Mouse (Mus musculus) splenic B cell, adult 2 months (primary cell): ENCODE measurements around the gene Sparc.

Source experiments
- DNase-seq: peaks from one replicate; pipeline ENCODE4 v3.0.0-alpha.2; 2011; ENCODE audit warnings: low read depth, low spot score
- H3K27me3 ChIP-seq: 2 replicates; pipeline ENCODE4 v1.6.1; 2012; ENCODE audit warnings: mild to moderate bottlenecking, low read length, moderate library complexity, mixed read lengths; ENCODE audit not compliant: control insufficient read depth, poor library complexity, insufficient read depth, severe bottlenecking
- H3K36me3 ChIP-seq: 2 replicates; pipeline ENCODE4 v1.6.1; 2012; ENCODE audit warnings: mild to moderate bottlenecking, low read length, moderate library complexity, mixed read lengths; ENCODE audit not compliant: control insufficient read depth, poor library complexity, insufficient read depth, severe bottlenecking

Gene Sparc

DNA sequence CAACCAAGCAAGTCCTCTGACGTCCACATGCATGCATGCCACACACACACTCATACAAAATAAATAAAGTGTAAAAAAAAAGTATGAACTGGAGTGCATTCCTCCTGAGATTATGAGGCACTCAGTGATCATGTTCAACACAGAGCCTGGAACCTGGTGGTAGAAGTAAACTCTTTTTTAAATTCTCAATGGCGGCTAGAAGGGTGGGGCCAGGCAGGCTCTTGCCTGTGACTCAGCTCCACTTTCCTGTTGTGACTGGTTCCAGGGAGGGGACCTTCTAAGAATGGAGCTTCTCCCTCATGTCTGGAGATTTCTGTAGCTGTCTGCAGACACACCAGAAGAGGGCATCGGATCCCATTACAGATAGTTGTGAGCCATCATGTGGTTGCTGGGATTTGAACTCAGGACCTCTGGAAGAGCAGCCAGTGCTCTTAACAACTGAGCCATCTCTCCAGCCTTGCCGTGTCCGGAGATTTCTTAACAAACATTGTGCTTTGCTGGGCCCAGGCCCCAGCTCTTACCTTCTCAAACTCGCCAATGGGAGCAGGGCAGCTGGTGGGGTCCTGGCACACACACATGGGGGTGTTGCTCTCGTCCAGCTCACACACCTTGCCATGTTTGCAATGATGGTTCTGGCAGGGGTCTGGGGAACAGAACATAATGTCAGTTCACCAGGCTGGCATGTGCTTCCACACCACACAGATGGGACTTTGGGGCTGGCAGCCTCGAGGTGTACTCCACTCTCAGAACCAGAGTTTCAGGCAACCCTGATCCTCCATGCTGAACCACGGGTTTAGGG lies 18.1 kb downstream of the Sparc start:
- Histone ChIP-seq H3K27me3 (no peaks in the 10 kb centered on the region; the same call in 1 of the 2 replicates), H3K36me3 (no peaks in the 10 kb centered on the region)
- no peak for DNase-seq

DNA sequence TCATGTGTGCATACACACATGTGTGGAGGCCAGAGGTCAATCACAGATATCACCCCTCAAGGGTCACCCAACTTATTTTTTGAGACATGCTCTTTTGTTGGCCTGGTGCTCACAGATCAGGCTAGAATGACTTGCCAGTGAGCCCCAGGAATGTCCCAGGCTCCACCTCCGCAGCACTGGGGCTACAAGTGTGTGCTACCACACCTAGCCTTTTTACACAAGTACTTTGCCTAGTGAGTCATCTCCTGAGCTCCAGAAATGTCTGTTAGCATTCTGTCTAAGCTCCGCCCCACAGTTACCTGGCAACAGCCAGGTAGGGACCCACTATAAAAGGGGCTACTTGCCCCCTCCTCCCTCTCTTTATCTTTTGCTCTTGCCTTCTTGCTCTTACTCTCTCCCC lies 22.1 kb downstream of the Sparc start:
- no peak for DNase-seq
- Histone ChIP-seq H3K27me3 (no peaks in the 10 kb centered on the region), H3K36me3 (no peaks in the 10 kb centered on the region)

DNA sequence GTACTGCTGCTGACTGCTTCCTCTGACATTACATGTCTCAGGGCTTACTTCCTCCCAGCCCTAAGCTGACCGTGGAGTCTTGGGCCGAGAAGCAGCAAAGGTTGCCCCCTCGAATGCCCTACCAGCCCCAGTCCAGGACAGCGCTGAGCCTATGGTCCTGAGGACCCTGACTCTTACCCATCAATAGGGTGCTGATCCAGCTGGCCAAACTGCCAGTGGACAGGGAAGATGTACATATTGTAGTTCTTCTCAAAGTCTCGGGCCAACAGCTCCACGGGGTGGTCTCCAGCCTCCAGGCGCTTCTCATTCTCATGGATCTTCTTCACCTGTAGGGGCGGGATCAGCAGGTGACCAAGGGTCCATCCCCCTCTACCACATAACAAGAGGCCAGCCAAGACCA lies 24.6 kb downstream of the Sparc start:
- no peak for DNase-seq
- Histone ChIP-seq H3K27me3 (no peaks in the 10 kb centered on the region), H3K36me3 (no peaks in the 10 kb centered on the region)

DNA sequence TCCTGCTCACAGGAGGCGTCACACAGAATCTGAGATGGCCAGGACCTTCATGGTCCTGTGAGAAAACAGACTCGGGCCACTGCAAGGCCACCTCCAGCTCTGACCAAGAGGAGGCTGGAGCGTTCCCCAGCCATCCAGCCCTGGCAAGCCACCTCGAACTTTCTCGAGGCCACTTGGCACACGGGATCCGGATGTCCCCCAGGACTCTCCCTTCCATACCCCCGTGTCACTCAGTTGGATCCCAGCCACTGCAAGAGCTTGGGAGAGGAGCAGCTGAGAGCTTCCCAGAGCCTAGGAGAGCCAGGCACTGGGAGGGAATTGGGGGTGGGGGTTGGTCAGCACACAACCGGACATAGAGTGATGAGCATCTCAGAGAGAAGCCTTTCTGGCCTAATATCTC lies 25.5 kb downstream of the Sparc start:
- H3K36me3 ChIP-seq, result no peaks in the 10 kb centered on the region
- no peak for DNase-seq
- H3K27me3 ChIP-seq, result no peaks in the 10 kb centered on the region

DNA sequence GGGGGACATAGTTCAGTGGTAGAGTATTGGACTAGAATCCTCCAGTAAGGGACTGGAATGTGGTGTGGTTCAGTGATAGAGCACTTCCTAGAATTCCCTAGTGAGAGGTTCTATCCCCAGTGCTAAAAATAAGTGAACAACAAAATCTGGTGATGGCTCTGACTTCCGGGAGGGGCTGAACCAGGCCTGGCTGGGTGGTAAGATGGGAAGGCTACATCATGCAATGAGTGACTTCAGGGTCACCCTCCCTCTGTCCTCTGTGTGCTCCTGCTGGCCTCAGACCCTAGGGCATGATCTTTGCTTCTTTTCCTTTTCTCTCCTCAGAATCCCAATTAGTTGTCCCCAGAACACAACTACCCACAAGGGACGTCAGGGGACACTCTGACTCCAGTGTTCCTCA lies 25.9 kb downstream of the Sparc start:
- no peaks in the 10 kb centered on the region for H3K27me3 ChIP-seq
- DNase-seq, result no peak

DNA sequence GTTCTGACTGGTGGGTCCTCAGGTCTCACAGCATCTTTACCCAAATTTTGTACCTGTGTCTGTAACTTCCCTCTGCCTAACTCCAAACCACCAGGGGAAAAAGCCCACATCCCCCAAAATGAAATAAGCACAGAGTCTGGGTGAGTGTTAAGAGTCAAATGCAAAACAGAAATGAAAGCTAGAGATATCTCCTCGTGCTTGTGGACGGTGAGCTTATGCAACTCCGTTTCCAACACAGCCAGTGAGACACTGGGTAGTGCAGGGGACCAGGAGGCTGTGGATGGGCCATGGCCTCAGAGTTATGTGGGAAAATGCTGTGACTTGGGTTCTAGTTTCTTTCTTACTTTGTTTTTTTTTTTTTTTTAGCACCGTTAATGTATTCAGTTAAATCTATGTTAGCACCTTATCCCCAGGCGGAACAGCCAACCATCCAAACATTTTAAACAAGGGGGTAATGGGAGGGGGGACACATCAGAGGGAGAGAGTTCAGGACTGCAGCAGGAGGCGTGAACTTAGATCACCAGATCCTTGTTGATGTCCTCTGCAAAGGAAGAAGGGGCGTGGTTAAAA lies 27.8 kb downstream of the Sparc start:
- Histone ChIP-seq H3K36me3 (no peaks in the 10 kb centered on the region), H3K27me3 (no peaks in the 10 kb centered on the region)
- DNase-seq, result no peak

More for the DNA sequence above, 25.9 kb downstream of the Sparc start:
- H3K36me3 ChIP-seq, result no peaks in the 10 kb centered on the region

DNA sequence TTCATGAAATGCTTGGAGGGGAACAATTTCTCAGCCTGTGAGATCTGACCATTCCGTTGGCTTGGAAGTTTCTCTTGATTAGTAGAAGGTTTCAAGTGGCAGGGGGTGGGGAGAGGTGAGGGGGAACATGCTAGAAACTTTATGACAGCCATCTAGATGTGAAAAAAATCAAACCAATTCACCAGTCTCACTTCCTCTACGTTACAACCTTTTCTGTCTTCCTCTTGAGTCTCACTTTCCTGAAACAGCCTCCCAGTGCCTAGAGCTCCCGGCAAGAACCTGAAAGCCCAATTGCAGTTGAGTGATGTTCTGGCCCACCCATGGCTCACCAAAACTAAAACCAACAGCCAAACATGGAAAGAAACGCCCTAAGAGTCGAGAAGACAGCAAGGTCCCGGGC lies 28.4 kb downstream of the Sparc start:
- no peak for DNase-seq
- H3K27me3 ChIP-seq, result no peaks in the 10 kb centered on the region

DNA sequence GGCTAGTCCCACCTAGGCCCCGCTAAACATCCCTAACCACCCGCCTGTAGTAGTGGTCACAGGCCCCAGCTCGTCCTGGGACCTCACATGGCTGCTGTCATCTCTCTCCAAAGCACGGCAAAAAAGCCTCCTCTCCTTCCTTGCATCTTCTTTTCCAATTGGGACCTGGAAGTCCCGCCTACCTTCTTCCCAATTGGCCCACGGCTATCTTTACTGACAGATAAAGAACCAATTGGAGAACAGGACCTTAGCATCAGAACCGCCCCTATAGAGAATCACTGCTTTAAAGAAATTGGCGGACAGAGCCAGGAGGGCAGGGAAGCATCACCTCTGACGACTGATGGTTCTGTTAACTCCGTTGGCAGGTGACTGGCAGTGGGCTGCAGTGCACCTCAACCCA lies 30.5 kb downstream of the Sparc start:
- no peaks in the 10 kb centered on the region for H3K36me3 ChIP-seq
- no peak for DNase-seq
- H3K27me3 ChIP-seq, result no peaks in the 10 kb centered on the region

More for the DNA sequence above, 28.4 kb downstream of the Sparc start:
- H3K36me3 ChIP-seq, result no peaks in the 10 kb centered on the region

DNA sequence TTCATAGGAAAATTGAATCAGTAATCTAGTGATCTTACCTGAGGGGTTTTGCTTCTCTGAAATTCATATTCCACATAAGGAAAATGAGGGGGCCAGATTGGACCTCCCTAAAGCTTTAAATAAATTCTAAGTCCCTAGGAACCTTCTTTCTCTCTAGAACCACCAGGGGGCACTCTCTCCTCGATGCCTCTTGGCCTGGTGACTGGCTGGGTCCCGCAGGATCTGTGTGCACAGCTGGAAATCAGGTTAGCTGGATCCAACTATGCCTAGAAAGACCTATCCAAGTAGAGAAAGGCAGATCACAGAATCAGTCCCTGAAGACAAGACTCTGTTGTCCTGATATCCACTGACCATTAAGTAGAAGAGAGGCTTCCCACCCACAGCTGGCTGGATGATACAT lies 33.2 kb downstream of the Sparc start:
- H3K36me3 ChIP-seq, result no peaks in the 10 kb centered on the region
- DNase-seq, result peak; percentile 63
- H3K27me3 ChIP-seq, result no peaks in the 10 kb centered on the region

DNA sequence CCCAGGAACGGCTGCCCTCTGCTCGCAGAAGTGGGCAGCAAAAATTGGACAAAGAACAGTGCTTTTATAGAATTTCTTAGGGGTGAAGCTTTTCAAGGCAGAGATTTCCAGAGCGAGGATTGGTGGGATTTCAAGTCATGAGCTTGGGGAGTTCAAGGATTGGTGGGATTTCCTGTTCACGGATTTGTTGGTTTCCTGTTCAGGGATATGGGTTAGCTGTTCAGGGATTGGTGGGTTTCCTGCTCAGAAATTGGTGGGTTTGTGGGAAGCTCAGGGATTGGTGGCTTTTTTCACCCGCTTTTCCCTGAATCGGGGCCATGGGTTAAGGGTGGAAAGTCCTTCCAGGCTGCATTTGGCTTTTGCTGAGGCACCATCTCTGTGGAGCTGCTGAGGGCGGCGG lies 35.4 kb downstream of the Sparc start:
- no peak for DNase-seq
- Histone ChIP-seq H3K27me3 (no peaks in the 10 kb centered on the region), H3K36me3 (no peaks in the 10 kb centered on the region)

DNA sequence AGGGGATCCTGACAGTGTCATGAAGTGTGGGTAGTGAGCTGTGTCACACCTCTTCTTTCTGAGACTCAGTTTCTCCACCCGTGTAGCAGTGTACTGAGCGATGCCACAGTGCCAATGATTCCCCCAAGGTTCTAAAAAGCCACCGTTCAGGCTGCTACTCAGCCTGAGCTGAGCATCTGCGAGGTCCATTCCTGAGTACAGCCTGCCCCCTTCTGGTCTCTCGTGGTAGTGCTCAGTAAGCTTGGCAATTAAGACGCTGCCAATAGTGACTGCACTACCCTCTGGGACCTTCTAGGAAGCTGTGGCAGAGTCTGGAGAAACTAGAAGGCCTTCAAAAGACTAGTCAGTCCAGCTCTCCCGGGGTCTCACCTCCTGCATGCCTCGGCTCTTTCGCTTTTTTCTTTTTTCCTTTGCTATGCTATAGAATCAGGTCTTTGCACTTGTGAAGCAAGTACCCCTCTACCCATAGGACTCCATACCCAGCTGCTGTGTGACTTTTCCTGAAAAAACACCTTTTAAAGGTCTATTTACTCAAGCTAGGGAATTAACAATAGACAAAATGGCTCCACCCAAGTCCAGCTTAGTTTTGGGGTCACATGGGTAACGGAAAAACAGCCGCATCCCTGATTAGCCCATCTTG lies 36.4 kb downstream of the Sparc start:
- Histone ChIP-seq H3K36me3 (no peaks in the 10 kb centered on the region), H3K27me3 (no peaks in the 10 kb centered on the region)
- DNase-seq, result peak; percentile 83

DNA sequence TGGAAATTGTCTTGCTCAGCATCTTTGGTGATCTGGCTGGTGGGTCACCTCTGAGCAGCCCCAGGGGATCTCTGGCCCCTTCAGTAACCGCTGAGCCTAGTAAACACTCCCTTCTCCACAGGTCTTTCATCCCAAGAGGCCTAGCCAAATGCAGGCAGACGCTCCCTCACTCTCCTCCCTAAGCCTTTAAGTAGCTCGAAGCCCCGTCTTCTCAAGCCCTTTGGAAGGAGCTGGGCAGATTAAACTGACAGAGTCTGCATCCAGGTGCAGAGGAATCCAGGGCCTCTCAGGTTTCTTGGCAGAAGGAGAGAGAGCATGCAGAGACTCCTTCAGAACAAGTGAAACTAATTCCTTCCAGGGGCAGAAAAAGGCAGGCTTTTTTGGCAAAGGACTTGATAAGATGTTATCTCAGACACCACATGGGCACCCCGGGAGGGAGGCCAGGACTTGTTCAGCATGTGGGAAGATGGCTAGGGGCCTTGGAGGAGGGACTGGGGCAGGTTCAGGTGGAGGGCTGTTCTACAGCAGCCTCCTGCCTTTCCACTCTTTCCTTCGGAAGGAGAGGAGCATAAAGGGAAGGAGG lies 39.4 kb downstream of the Sparc start:
- Histone ChIP-seq H3K36me3 (no peaks in the 10 kb centered on the region), H3K27me3 (no peaks in the 10 kb centered on the region)
- no peak for DNase-seq

DNA sequence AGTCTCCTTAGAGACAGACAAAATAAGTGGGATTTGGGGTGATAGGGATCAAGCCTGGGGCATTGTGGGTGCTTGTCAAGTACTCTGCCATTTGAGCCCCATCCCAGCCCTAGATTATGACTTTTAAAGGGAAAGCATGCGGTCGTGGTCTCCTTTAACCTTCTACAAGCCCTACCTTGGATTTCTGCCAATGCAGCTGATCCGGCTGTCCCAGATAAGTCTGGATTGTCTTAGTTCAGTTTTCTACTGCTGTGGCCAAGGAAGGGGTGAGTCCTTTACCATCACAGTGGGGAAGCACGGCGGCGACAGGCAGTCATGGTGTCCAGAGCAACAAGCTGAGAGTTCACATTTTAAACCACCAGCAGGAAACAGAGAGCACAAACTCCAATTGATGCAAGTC lies 42.1 kb downstream of the Sparc start:
- H3K27me3 ChIP-seq, result no peaks in the 10 kb centered on the region
- DNase-seq, result no peak
- H3K36me3 ChIP-seq, result no peaks in the 10 kb centered on the region

DNA sequence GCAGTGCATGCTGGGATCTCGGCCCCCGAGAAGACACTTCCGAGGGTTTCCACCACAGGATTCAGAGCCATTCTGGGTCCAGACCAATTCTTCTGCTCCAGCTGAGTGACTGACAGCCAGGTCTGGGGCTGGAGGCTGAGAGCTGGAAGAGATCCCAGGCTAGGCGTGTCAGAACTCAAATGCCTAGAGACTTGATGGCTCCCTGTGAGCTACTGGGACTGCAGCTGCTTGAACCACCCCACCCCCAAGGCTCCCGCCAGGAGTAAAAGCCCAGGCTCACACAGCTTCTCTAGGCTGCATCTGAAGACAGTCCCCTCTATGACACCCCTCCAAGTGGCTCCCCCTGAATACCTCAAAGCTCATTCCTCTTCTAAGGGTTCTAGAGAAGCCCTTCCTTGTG lies 44.6 kb downstream of the Sparc start:
- H3K27me3 ChIP-seq, result no peaks in the 10 kb centered on the region
- H3K36me3 ChIP-seq, result no peaks in the 10 kb centered on the region
- DNase-seq, result no peak

DNA sequence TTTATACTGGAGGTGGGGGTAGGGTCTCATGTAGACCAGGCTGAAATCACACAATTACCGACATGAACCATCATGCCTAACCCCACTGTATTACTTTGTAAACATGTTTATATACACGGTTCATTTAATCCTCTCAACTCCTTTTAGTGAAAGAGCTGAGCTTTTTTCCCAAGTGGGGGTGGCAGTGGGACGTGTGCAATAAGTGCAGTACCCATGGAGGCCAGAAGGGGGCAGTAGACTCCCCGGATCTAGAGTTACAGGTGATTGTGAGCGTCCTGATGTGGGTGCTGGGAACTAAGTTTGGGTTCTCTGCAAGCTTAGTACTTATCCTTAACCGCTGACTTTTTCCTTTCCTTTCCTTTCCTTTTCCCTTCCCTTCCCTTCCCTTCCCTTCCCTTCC lies 49.1 kb downstream of the Sparc start:
- DNase-seq, result peak; percentile 35
- Histone ChIP-seq H3K36me3 (no peaks in the 10 kb centered on the region), H3K27me3 (no peaks in the 10 kb centered on the region)
